Mouse (Mus musculus) kidney, adult 2 months (tissue): Measurements from ENCODE around the gene Tas1r3.

ENCODE experiments used
- CTCF ChIP-seq: fragments of 200-500 bp; conservative IDR thresholded peaks from 2 replicates; pipeline ENCODE4 v1.5.1; 2011; ENCODE audit warnings: low read depth, mild to moderate bottlenecking, control low read depth, low read length, moderate library complexity, mixed read lengths; ENCODE audit not compliant: insufficient read depth, insufficient read length
- POLR2A ChIP-seq: fragments of 200-500 bp; IDR thresholded peaks from one replicate; pipeline ENCODE4 v1.6.1; 2011; ENCODE audit warnings: low read depth, low read length, control low read depth

DNA sequence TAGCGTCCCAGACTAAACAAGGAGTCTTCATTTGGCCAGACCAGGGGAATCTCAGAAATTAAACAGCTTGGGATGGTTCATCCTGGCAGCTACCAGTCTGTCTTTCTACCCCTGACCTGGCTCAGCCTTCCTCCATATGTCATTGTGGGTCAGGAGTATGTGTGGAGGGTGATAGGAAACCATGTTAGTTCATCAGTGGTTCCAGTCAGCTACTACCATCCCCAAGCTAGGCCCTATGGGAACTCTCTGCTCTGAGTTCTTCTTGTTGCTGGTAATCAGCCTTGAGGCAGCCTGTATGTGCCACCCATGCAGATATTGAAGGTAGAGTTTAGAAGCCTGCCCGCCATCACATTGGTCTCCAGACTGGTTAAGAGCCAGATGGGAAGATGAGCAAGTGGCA lies 35.2 kb upstream of the Tas1r3 start:
- TF ChIP-seq CTCF = no peak
- no peak for TF ChIP-seq POLR2A
